In the genomic region with DNA sequence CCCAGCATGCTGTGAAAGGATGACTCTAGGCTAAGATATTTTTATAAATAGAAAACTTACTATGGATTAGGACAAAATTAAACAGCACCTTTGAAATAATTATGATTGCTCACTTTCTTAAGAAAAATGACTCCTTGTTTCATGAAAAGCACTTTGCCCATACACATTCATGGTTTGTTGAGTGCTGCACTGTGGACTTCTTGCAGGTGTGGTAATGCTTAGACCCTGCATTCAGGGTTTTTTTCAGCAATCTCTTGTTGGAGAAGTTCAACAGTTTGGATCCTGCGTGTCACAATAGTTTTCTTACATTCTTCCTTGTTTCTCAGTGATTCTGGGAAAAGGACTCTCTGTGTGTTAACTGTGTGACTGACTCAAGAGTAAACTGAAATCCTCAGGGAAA, we compare ENCODE assay signal across 31 mouse cellular contexts. TPM values are rescaled to one million over a fixed set of nuclear protein-coding genes. Genes with fewer than 3 reads are reported as not detected.
"Had no signal": no experiment of that assay in that cellular context is flagged by ENCODE, and none has a peak within 500 bp of the region (broad histone marks: within the 10 kb centered on the region; RNA-seq: fewer than 3 reads in every experiment).

No protein-coding gene starts in this region.

RNA-seq across cellular contexts. Expression of a gene that starts 4.7 kb away (rescaled TPM):
- total RNA-seq: common myeloid progenitor, adult 5-6 weeks; forebrain, postnatal 0 days; granulocyte monocyte progenitor cell, adult 5-6 weeks had no signal
- polyA plus RNA-seq: cortical plate, adult 2 months; embryonic facial prominence, embryonic 10.5 days; embryonic facial prominence, embryonic 11.5 days; embryonic facial prominence, embryonic 12.5 days; embryonic facial prominence, embryonic 13.5 days; embryonic facial prominence, embryonic 14.5 days; embryonic facial prominence, embryonic 15.5 days; erythroblast, embryonic 14.5 days; forebrain, embryonic 10.5 days; forebrain, embryonic 11.5 days; forebrain, embryonic 12.5 days; forebrain, embryonic 13.5 days; forebrain, embryonic 14.5 days; forebrain, embryonic 15.5 days; forebrain, embryonic 16.5 days; forebrain, postnatal 0 days; frontal cortex, adult 2 months; gonadal fat pad, adult 2 months; heart, embryonic 10.5 days had no signal

RNA-seq across cellular contexts. Expression of a gene that starts 54.6 kb away (rescaled TPM):
- total RNA-seq: forebrain, postnatal 0 days; gastrocnemius, adult 2 months; gastrocnemius, adult 8-10 months; gastrocnemius, postnatal 10 days; gastrocnemius, postnatal 14 days; gastrocnemius, postnatal 25 days; gastrocnemius, postnatal 36 days; gastrocnemius, postnatal 4 days; heart, adult 18-20 months; heart, adult 2 months; heart, adult 8-10 months had no signal
- polyA plus RNA-seq: cortical plate, adult 2 months; embryonic facial prominence, embryonic 10.5 days; embryonic facial prominence, embryonic 11.5 days; embryonic facial prominence, embryonic 12.5 days; embryonic facial prominence, embryonic 13.5 days; erythroblast, embryonic 14.5 days; forebrain, embryonic 12.5 days; forebrain, embryonic 13.5 days; forebrain, embryonic 14.5 days; forebrain, embryonic 15.5 days; forebrain, embryonic 16.5 days; forebrain, postnatal 0 days; frontal cortex, adult 2 months; gonadal fat pad, adult 2 months; heart, adult 2 months had no signal
